ENCODE assay signal across 17 mouse cellular contexts in the genomic region with DNA sequence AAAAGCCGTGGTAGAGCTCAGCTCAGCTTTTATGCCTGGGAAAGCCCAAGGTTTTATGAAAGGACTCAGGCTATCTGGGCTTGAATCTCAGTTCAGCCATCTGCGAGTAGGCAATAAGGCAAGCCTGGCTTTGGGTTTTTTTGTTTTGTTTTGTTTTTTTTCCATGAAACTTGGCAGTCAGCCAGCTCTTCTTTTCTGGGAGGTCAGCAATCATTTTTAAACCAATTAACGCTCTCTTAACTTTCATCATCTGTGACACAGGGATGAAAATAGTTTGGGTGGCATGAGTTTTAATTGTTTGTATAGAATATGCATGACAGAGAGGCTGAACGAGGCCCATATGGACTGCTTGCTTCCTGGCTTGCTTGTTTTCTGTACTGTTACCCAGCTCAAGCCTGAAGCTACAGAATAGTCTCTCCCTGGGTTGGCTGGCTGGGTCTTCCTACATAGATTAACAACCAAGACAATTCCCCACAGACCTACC. TPM values are rescaled to one million over a fixed set of nuclear protein-coding genes. Genes with fewer than 3 reads are reported as not detected.
A peak's percentile ranks its signal among the peaks of the same experiment; 100 is the strongest.
DNase-seq lines count a peak whose midpoint lies in the region; ATAC-seq and TF ChIP-seq lines count a peak whose summit lies in the region.
"Had no signal": no experiment of that assay in that cellular context is flagged by ENCODE, and none has a peak within 500 bp of the region (broad histone marks: within the 10 kb centered on the region; RNA-seq: fewer than 3 reads in every experiment).

No protein-coding gene starts in this region.

- 50% methylated on average over 4 of the region's 4 CpGs for WGBS in hindbrain, embryonic 12.5 days
- 18% methylated on average over 4 of the region's 4 CpGs for WGBS in hindbrain, embryonic 16.5 days
- WGBS in forebrain, postnatal 0 days: 19% methylated on average over 4 of the region's 4 CpGs

- no peak overlapping the region for H3K4me2 ChIP-seq in hindbrain, embryonic 12.5 days (replicated peaks)
- no peak overlapping the region for H3K4me2 ChIP-seq in hindbrain, embryonic 16.5 days (ENCODE audit: low read length)
- no peak overlapping the region for H3K4me2 ChIP-seq in forebrain, postnatal 0 days (ENCODE audit: low read depth)
- H3K4me2 ChIP-seq: limb, embryonic 13.5 days had no signal

- no peak overlapping the region for H3K4me3 ChIP-seq in hindbrain, embryonic 12.5 days
- H3K4me3 ChIP-seq in hindbrain, embryonic 16.5 days (ENCODE audit: low read length): no peak overlapping the region
- H3K4me3 ChIP-seq in forebrain, postnatal 0 days (ENCODE audit: low read depth, low read length): no peak overlapping the region
- H3K4me3 ChIP-seq: limb, embryonic 13.5 days; myocyte had no signal

- TF ChIP-seq CTCF in forebrain, postnatal 0 days (IDR thresholded peaks at IDR 0.05; ENCODE audit: low read depth): no peak

- H3K9ac ChIP-seq in hindbrain, embryonic 12.5 days: no peak overlapping the region
- no peak overlapping the region for H3K9ac ChIP-seq in hindbrain, embryonic 16.5 days (ENCODE audit: low read depth, low read length)
- H3K9ac ChIP-seq in forebrain, postnatal 0 days: no peak overlapping the region
- H3K9ac ChIP-seq: limb, embryonic 13.5 days had no signal

- ATAC-seq in hindbrain, embryonic 12.5 days (ENCODE audit: low FRiP score): peak; percentile 65
- no peak for ATAC-seq in hindbrain, embryonic 16.5 days
- peak; percentile 83 for ATAC-seq in forebrain, postnatal 0 days
- ATAC-seq: intestine, embryonic 16.5 days; Patski had no signal

- no peak overlapping the region for H3K27ac ChIP-seq in hindbrain, embryonic 12.5 days
- no peak overlapping the region for H3K27ac ChIP-seq in hindbrain, embryonic 16.5 days (ENCODE audit: low read depth, low read length)
- H3K27ac ChIP-seq in forebrain, postnatal 0 days (ENCODE audit: low read depth, low read length): peak overlapping the region; percentile 66
- H3K27ac ChIP-seq: limb, embryonic 13.5 days; macrophage had no signal

- 0 out of 2 replicates have a peak, but pooled peaks cover 4% of the 10 kb centered on the region for H3K4me1 ChIP-seq in hindbrain, embryonic 12.5 days
- H3K4me1 ChIP-seq in hindbrain, embryonic 16.5 days (ENCODE audit: control insufficient read depth, insufficient read depth, low read depth, low read length): no peaks in the 10 kb centered on the region; the same call in 1 of the 2 replicates
- 0 out of 2 replicates have a peak, but pooled peaks cover 10% of the 10 kb centered on the region for H3K4me1 ChIP-seq in forebrain, postnatal 0 days (ENCODE audit: insufficient read depth)

- H3K9me3 ChIP-seq in hindbrain, embryonic 12.5 days (replicated peaks): no peaks in the 10 kb centered on the region
- H3K9me3 ChIP-seq in hindbrain, embryonic 16.5 days (ENCODE audit: control insufficient read depth, low read length): no peaks in the 10 kb centered on the region
- H3K9me3 ChIP-seq in forebrain, postnatal 0 days (ENCODE audit: low read length): no peaks in the 10 kb centered on the region
- H3K9me3 ChIP-seq: limb, embryonic 13.5 days had no signal

- no peaks in the 10 kb centered on the region for H3K36me3 ChIP-seq in hindbrain, embryonic 12.5 days
- H3K36me3 ChIP-seq in hindbrain, embryonic 16.5 days (ENCODE audit: control insufficient read depth, insufficient read depth, low read length): no peaks in the 10 kb centered on the region
- no peaks in the 10 kb centered on the region for H3K36me3 ChIP-seq in forebrain, postnatal 0 days (ENCODE audit: insufficient read depth)
- H3K36me3 ChIP-seq: limb, embryonic 13.5 days had no signal

- peak; percentile 37 for DNase-seq in lung, postnatal 10 days
- DNase-seq in lung, postnatal 25 days (ENCODE audit: low spot score): no peak
- DNase-seq in NIH3T3 (ENCODE audit: low read depth): peak; percentile 8
- DNase-seq in forebrain, postnatal 0 days: peak; percentile 86
- no peak for DNase-seq in spleen, adult 12 weeks (ENCODE audit: low spot score)
- DNase-seq: adrenal gland, adult 2 months; embryo, embryonic 11 days; layer of hippocampus, postnatal 36 days; thymus, postnatal 25 days had no signal

- no peaks in the 10 kb centered on the region for H3K27me3 ChIP-seq in hindbrain, embryonic 12.5 days
- no peaks in the 10 kb centered on the region for H3K27me3 ChIP-seq in hindbrain, embryonic 16.5 days (replicated peaks; ENCODE audit: control insufficient read depth, insufficient read depth, low read length)
- no peaks in the 10 kb centered on the region for H3K27me3 ChIP-seq in forebrain, postnatal 0 days (ENCODE audit: insufficient read depth, low read length)
- H3K27me3 ChIP-seq: limb, embryonic 13.5 days; Patski had no signal

RNA-seq across cellular contexts. Expression of gene Hspb3, which starts 33.4 kb away (rescaled TPM):
- 0.76 and 1.6 TPM in 2 replicates for polyA plus RNA-seq in hindbrain, embryonic 12.5 days (2016; fragmentation: Nextera tagmentation; extraction: Ambion mirVana)
- 0.41 and 0.56 TPM in 2 replicates for polyA plus RNA-seq in hindbrain, embryonic 16.5 days (2015; fragmentation: Nextera tagmentation; extraction: Ambion mirVana)
- 2.0 and 10.5 TPM in 2 replicates for total RNA-seq in forebrain, postnatal 0 days (2014; rRNA removed)
- 3.0 and 12.2 TPM in 2 replicates for polyA plus RNA-seq in forebrain, postnatal 0 days (2015; fragmentation: Nextera tagmentation; extraction: Ambion mirVana)
- total RNA-seq: adrenal gland, adult 2 months; granulocyte monocyte progenitor cell, adult 5-6 weeks had no signal
- polyA plus RNA-seq: adrenal gland, adult 2 months; intestine, embryonic 16.5 days; macrophage; Patski had no signal

Comparison
In these comparisons a context has a peak if more than half of its experiments do, and no peak if none do; other contexts are left out.
1. DNase-seq: peak in lung, postnatal 10 days (single experiment), NIH3T3 (single experiment) and forebrain, postnatal 0 days (single experiment); none in lung, postnatal 25 days (single experiment) and spleen, adult 12 weeks (single experiment).